Comparison of ENCODE assay signal across 22 mouse cellular contexts in the genomic region with DNA sequence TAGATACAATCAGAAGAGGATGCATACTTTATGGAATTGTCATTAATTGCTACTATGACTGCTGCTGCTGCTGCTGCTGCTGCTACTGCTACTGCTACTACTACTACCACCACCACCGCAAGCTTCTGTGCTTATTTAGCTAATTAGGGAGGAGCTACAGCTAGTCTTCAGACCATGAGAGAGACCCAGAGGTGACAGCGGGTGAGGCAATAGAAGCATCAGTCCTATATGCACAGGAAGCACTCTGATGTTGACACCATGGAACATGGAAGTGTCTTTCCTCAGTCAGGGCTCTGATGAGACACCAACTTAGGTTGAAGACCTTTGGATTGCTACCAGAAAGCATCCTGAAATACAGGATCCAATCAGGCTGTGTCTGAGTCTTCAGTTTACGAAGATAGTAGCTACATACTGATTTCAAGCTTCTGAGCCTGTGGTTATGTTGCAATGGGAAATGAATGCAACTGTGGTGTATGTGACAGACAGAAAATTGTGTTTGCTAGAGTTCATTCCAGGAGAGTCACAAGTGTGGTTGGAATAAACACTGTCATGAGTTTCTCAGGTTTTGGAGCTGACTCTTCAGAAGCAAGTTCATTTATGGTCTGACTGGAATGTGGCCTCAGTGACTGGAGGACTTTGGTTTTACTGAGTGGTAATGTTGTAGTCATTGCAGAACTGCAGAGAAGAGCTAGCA.
"Had no signal": no experiment of that assay in that cellular context is flagged by ENCODE, and none has a peak within 500 bp of the region (broad histone marks: within the 10 kb centered on the region; RNA-seq: fewer than 3 reads in every experiment).

No protein-coding gene starts in this region.

- DNase-seq: gastrocnemius, postnatal 14 days; gastrocnemius, postnatal 36 days; heart, adult 18-20 months; heart, postnatal 14 days; heart, postnatal 36 days; kidney, adult 11 months; kidney, adult 8-10 months; kidney, postnatal 10 days; kidney, postnatal 36 days; layer of hippocampus, adult 9-11 months; layer of hippocampus, postnatal 36 days; left cerebral cortex, postnatal 4 days had no signal

- H3K4me3 ChIP-seq: heart, embryonic 13.5 days; heart, embryonic 15.5 days; hindbrain, embryonic 13.5 days; hindbrain, embryonic 15.5 days; limb, embryonic 13.5 days; limb, embryonic 15.5 days; liver, embryonic 12.5 days had no signal

- H3K4me1 ChIP-seq: heart, embryonic 13.5 days; heart, embryonic 15.5 days; hindbrain, embryonic 13.5 days; hindbrain, embryonic 15.5 days; liver, embryonic 12.5 days had no signal

- ATAC-seq: hindbrain, postnatal 0 days; intestine, embryonic 16.5 days; liver, embryonic 12.5 days had no signal

- H3K27ac ChIP-seq: heart, embryonic 13.5 days; heart, embryonic 15.5 days; hindbrain, embryonic 13.5 days; hindbrain, embryonic 15.5 days; hindbrain, postnatal 0 days; limb, embryonic 13.5 days; limb, embryonic 15.5 days; liver, embryonic 12.5 days; liver, embryonic 14.5 days had no signal

- H3K36me3 ChIP-seq: heart, embryonic 13.5 days; heart, embryonic 15.5 days; hindbrain, embryonic 13.5 days; hindbrain, embryonic 15.5 days; limb, embryonic 13.5 days; limb, embryonic 15.5 days; liver, embryonic 12.5 days had no signal

- H3K27me3 ChIP-seq: heart, embryonic 13.5 days; heart, embryonic 15.5 days; hindbrain, embryonic 13.5 days; hindbrain, embryonic 15.5 days; limb, embryonic 13.5 days; limb, embryonic 15.5 days; liver, embryonic 12.5 days had no signal
